Mouse (Mus musculus) small intestine, adult 2 months (tissue): ENCODE measurements around the gene Arhgef38.

Experiments
- CTCF ChIP-seq: fragments of 200-500 bp; IDR thresholded peaks from 2 replicates; pipeline ENCODE4 v1.5.1; 2012; ENCODE audit warnings: low read depth, mild to moderate bottlenecking, control low read depth, inconsistent platforms, low read length, moderate library complexity, mixed read lengths; ENCODE audit not compliant: insufficient replicate concordance, insufficient read length; ENCODE audit errors: extremely low read depth
- POLR2A ChIP-seq: fragments of 200-500 bp; IDR thresholded peaks from 2 replicates; pipeline ENCODE4 v1.6.1; 2012; ENCODE audit warnings: low read depth, mild to moderate bottlenecking, control low read depth, inconsistent platforms, low read length, moderate library complexity

GRCm38 (mm10) chr3:133213434-133214114 is 21.2 kb downstream of the Arhgef38 start:
- TF ChIP-seq CTCF (no peak), POLR2A (no peak)
